Mouse (Mus musculus) retina, adult 2 months (tissue): ENCODE data around the gene Srrm1.
"Not testable (repeated sequence)": the region's sequence is repeated elsewhere in the genome, so short reads cannot be mapped to it uniquely, and the experiment has no call there.

ENCODE experiments used
- DNase-seq: peaks from one replicate; pipeline ENCODE4 v3.0.0-alpha.2; 2012; ENCODE audit warnings: low read depth, low spot score

The Srrm1 gene

DNA sequence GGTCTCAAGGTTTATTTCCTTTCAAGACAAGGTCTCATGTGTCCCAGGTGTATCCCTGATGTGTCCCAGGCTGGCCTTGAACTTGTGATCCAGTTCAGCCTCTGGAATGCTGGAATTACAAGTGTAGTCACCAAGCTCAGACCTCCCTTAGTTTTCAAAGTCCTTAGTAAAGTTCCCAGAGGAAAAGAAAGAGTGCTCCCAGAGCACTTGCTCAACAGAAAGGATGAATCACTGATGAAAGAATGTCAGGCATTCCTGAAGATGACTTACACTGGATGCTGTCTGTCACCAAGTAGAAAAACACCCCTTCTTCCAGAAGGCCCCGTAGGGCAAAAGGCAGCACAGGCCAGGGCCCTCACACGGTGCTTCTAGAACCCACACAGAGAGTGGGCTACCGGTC, 52.0 kb downstream of the Srrm1 start:
- DNase-seq: no peak

DNA sequence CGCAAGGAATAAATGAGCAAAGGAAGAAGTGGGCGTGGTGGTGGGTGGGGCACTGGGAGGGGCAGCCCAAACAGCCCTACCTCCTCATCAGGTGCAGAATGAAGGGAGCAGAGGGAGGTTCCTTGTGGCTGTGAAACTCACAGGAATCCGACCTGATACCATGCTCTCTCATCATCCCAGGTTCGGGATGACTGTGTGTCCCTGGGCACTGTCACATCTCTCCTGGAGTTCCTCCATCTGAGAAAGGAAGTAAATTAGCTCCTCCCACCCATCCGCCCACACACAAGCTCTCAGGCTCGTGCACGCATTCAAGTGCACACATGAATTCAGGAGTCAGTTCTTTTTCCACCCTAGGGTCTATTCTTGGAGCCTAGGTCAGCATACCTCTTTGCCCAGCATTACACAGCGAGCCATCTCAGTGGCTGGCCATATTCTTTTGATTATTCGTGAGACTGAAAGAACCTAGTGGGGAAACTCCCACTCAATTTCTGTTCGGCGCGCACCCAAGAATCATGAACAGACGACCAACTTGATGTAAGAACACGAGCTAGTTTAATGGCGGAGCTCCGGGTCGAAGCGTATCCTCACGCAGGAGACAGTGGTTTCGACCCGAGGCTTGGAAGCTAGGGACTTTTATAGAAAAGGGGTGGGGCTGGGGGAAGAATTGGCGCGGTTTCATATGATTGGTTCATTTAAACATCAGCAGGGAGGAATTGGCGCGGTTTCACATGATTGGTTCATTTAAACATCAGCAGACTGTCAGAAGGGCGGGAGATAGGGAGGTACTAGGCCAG, 52.7 kb downstream of the Srrm1 start:
- no peak for DNase-seq

DNA sequence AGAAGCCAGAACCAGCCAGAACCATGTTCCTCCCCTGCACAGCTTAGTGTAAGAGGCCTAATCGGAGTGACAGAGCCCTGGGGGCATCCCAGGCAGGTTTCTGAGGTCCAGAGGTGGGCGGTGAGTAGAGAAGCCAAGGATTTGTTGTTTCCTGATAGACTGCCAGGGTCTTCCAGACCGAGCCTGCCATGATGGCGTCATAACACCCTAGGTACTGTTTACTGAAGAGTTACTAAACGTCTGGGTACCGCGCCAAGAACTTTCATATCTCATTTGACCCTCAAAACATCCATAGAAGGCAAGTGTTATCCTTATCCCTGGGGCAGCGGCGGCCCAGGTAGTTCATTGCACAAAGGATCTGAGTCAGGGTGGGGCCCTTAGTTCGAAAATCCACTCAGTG, 54.4 kb downstream of the Srrm1 start:
- no peak for DNase-seq

DNA sequence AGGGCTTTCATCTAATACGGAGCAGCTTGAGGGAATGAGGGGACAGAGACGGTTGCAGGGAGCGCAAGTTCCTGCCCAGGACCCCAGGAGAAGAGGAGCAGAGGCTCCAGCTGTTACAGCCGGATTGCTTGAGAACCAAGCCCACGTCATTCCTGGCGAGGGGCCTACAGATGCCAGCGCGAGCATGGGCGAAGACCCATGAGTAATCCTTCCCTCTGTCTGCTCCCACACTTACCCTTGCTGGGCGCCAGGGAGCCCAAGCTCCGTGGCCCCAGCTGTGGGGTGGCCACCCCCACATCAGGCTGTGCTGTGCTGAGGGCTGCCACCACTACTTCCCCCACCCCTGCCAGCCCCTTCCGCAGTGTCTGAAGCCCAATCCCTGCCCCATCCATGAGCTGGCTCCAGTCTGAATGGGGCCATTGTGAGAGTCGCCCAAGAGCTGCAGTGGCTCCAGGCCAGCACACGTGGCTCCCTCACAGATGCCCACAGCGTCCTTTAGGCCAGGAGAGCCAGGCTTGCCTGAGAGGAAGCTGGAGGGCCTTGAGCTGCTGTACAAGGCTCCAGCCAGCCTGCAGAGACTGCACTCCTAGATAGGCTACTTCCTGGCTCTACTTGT, 55.1 kb downstream of the Srrm1 start:
- no peak for DNase-seq

DNA sequence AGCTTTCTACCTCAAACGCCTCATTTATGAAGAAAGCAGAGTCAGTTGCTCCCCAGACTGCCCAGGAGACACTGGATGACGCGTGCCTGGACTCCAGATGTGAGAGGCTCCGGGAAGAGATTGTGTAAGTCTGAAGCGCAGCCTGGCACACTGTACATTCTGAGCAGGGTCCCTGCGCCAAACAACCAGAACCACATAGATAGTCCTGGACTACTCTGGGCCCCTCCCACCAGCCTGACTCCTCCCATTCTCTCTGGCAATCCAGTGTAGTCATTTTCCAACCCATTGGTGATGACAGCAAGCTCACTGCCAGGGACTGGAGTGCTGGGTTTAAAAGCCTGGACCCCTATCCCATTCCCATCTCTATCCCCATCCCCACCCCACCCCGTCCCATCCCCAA, 56.0 kb downstream of the Srrm1 start:
- no peak for DNase-seq

DNA sequence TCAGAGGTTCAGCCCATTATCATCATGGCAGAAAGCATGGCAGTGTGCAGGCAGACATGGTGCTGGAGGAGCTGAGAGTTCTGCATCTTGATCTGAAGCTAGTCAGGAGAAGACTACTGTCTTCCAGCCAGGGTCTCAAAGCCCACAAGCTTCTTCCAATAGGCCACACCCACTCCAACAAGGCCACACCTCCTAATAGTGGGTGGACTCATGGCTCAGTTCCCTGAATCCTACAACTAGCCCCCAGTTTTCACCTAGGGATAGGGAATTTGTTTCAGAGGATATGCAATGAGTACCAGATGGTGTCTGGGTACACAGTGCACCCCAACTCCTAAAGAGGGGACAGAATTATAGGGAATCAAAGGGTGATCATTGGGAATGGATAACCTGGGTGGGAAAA, 56.6 kb downstream of the Srrm1 start:
- DNase-seq: no peak

DNA sequence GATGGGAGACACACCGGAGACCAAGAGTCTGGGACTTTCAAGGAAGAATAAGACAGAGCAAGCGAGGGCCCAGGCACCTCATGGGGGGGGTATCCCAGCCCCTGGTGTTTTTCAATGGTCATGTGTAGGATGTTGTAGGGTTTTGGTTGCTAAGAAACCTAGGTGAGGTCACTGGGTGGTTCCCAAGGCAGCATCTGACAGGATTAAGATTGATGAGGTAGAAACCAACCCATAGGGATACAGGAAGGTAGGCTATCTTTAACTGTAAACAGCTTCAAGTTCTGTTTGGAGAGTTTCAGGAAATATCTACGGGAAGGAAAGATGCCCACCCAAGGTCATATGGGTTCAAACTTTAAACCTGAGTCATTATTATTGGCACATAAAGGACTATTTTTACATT, 59.3 kb downstream of the Srrm1 start:
- DNase-seq: no peak

DNA sequence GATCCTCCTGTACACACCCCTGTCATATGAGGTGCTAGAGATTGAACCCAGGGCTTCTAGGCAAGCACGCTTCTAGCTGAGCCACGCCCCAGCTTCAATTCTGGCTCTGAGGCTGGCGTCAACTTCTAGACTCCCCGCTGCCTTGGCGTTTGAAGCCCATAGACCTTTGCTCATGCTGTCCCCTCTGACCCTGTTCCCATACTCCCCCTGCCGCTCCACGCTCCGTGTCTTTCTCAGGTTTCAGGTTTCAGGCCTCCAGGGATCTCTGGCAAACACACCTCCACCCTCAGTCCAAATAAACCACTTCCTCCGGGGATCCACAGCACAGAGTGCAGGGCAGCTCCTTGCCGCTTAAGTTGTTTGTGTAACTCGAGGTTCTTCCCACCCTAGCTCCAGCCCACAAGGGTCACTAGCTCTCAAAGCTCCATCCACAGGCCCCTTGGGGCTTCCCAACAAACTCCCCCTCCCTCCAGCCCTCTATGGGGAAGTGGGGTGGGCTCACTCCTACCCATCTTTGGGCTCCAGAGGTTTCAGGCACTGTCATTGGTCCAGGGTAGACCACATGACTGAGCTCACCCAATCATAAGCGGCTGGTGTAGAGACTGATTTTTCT, 60.5 kb downstream of the Srrm1 start:
- no peak for DNase-seq

DNA sequence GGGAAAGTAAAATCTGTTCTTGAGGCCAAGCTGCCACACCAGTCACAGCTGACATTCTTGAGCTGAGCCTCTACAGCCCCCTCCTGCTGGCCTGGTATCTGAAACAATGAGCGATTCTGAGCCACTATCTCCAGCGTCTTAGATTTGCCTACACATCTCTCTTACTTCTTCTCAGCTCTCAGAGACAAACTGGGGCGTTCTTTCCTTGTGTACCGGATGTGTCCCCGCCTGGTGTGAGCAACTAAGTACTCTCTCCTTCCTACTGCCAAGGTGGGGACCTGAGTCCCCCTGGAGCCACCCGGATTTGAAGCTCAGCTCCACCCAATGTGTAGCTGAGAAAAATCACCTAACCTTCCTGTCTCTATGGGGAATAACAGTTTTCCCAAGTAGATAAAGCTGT, 61.3 kb downstream of the Srrm1 start:
- DNase-seq: no peak

DNA sequence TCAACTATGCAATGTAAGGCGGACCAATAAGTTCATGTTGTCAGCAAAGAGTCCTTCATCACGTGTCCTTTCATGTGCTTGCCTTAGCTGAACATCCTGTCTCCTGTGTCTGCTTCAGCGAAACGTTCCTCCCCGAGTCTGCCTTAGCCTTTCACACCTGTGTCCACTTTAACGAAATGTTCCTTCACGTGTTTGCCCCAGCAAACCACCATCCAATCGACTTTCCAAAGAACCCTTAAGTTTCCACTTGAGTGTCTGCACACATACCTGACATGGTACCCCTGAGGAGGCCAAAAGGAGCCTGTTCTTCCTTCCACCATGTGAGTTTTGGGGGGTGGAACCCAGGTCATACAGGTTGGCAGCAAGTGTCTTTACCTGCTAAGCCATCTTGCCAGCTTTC, 61.9 kb downstream of the Srrm1 start:
- no peak for DNase-seq

DNA sequence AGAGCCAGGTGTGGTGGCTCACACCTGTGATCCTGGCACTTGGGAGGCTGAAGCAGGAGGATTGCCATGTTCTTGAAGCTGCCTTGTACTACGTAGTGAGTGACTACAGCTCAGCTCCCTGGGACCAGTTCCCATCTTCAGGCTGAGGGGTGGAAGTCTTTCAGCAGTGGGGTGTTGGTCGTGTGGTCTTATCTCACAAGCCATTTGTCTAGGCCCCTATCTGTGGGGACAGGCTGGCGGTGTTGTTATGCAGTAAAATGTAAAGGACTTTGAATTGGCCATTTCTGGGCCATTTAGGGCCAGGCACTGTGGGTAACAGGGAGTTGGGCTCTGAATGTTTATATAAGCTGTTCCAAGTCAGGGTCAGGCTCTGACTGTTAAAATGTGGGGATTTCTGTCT, 65.1 kb downstream of the Srrm1 start:
- no peak for DNase-seq

DNA sequence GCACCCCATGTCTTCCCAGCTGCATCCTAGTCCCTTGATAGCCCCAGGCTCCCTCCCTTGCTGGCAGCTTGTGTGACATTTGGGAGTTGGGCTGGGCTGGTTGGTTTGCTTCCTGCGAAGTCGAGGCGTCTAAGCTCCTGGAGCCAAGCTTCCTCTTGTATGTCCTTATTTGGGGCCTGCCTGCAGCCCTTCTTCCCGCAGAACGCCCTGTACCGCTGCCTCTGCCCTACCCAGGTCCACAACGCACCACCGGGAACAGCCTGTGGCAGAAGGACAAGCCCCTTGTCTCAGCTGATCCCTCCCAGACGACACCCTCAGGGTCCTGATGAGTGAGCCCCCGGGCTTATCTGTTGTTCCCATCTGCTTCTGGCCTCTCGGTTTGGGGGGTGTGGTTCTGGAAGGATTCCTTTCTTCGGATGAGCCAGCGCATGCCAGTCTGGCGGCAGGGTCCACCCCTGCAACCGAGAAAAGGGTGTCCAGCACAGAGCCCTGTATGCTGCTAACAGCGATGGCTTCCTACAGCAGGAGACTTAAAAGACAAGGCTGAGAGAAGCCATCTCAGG, 66.2 kb downstream of the Srrm1 start:
- DNase-seq: no peak

DNA sequence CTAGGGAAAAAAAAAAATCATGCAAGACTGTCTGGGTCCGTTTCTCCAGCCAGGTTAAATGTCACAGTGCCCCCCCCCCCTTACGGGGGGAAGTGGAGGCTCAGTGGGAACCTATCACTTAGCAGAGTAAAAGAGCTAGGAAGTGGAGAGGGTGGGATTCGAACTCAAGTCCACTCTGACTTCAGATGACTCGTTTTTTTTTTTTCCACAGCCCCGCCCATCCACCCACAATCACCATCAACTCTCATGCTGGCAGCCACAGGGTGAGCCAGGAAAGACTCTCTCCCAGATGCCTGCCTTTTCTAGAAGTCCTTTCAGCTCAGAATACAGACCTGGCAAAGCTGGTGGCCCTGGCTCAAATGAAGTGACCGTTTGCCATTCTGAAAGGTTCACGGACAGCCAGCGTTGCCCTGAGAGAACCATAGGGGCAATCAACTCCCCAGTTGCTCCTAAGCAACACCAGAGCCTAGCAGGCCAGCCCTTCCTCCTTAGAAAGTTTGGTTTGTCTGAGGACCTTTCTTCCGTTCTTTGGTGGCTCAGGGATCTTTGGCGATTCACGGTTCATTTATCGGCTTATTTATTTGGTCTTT, 67.0 kb downstream of the Srrm1 start:
- DNase-seq: no peak

DNA sequence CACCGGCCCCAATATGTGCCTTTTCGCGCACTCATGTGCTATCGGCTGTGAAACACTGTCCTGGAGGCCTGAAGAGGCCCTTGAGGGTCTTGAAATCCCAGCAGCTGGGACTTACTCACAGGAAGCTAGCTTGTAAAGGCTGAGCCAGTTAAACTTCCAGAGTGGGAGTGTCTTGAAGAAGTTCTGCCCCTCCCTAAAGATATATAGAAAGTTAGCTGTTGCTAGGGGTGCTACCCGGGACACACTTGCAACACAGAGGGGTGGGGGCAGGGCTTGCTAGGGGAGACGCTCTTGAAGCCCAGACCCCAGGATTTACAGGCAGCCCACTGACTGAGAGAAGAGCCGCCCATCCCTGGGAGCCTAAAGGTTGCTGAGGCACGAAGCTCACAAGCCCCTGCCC, 67.7 kb downstream of the Srrm1 start:
- no peak for DNase-seq

DNA sequence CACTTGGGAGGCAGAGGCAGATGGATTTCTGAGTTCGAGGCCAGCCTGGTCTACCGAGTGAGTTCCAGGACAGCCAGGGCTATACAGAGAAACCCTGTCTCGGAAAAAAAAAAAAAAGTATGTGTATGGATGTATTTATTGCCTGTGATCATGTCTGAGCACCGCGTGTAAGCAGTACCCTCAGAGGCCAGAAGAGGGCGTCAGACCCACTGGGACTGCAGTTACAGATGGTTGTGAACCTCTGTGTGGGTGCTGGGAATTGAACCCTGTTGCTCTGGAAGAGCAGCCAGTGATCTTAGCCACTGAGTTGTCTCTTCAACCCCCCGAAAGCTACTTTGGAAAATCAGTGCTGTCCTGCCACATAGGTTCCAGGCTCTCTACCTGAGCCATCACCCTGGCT, 69.2 kb downstream of the Srrm1 start:
- no peak for DNase-seq

DNA sequence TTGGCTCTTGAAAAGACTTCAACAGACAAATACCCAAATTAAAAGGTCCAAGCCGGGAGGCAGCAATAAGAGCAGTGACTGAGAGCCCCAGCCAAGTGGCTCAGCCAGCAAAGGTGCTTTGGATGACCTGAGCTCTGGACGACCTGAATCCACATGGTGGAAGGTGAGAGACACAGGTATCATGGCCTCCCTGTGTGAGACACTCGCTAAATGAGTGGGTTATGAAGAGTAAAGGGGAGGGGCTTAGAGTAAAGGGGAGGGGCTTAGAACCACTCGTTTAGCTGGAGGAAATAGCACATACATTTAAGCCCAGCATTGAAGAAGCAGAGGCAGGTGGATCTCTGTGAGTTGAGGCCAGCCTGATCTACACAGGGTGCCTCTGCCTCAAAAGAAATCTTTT, 69.7 kb downstream of the Srrm1 start:
- no peak for DNase-seq

DNA sequence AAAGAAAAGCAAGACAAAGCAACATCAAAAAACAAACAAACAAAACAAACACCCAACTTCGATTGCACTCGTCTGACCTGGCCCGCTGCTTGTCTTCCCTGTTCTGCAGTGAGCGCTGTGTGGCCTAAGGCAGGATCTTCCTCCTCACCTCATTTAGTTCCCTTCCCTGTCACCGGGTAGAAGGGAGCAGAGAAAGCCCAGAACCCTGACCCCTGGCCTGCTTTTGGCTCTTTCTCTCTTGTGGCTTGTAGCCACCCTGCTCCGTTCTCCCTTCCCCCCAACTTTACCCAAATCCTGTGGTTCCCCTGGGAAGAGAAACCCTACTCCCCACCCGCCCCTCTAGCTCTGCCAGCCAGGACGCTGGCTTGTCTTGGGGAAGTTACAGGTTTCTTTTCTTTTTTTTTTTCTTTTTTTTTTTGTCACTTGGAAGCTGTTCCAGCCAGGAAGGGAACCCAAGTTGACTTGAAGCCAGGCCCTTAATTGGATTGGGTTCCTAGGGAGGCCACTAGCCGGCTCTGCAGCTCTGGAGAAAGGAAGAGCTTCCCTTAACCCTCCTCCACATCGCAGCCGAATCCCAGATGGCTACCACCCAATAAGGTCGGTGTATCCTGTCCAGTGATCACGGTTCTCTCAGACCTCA, 70.3 kb downstream of the Srrm1 start:
- no peak for DNase-seq

DNA sequence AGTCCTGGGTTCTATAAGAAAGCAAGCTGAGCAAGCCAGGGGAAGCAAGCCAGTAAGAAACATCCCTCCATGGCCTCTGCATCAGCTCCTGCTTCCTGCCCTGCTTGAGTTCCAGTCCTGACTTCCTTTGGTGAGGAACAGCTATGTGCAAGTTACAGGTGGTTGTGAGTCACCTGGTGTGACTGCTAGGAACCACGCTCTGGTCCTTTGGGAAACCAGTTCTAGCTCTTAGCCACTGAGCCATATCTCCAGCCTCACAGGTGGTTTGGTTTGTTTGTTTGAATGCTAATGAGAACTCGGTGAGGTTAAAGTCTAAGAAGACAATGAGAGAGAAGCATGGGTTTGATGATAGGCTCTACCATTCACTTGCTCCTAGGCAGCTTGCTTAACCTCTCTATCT, 73.1 kb downstream of the Srrm1 start:
- not testable (repeated sequence) for DNase-seq

DNA sequence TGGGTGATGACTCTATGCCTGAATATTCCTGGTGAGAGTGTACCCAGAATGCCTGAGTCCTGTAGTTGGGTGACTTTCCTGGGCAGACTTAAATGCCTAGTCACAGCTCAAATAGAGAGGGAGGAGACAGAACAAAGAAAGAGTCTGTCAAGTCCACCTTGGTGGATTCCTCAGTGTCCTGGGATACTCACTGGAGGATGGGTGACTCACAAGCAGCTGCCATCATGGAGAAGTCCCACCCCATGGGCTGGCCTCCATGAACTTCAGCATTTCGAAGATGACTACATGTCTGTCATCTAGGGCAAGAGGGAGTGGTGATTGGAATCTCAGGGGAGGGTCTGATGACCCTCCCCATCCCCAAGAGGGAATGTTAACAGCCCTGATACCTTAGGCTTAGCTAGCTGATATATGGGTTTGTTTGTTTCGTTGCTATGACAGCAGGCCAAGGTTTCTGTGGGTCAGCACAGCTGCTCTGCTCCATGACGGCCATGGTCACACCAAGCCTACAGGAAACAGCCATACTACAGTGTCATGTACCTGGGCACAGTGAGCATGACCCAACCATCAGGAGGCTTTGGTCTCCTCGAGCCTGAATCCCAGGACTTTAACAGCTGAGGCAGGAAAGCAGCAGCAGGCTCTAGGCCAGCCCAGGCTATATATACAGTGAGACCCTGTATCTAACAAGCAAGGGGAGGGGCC, 76.3 kb downstream of the Srrm1 start:
- DNase-seq: no peak

DNA sequence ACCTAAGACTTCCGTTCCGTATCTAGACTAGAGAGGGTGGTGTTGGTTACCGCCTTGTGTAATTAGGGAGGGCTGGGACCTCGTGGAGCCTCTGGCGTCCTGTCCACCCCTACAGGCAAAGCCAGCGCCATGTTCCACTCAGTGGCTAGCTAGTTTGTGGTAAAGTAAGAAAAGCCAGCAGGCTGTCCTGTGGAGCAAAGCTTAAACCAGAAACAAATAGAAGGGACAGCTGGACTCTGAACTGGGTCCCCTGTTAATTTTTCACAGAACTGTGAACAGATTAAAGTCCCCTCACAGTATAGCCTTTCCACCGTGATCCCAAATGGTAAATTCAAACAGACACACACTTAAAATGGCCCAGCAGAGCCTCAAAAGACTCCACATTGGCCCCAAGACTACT, 78.4 kb downstream of the Srrm1 start:
- no peak for DNase-seq

DNA sequence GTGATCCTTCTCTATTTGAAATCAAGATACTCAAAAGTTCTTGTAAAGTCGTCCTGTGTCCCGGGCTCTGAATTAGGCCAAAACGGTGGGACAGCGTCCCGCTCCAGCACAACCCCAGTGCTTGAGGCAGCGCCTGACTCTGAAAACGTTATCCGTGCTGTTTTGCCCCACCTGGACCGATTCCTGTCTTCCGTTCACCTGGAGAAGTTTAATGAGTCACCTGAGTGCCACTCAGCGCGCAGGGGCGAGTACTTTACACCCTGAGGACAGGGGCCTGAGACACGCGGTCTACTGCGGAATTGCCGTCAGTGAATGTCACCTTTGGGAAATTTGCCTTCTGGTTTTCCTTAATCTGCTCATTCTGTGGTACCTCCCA, 79.8 kb downstream of the Srrm1 start:
- DNase-seq: no peak
